Mouse (Mus musculus): Measurements from ENCODE around the gene Kcnk3.

GRCm38 (mm10) chr5:30593811-30594504 lies 6.0 kb downstream of the Kcnk3 start:
- TF ChIP-seq CTCF (conservative IDR thresholded peaks at IDR 0.05; ENCODE audit: insufficient read depth, insufficient read length, low read depth, low read length) (no peak), POLR2A (IDR thresholded peaks at IDR 0.05; ENCODE audit: low read depth, low read length) (no peak)
